Mouse (Mus musculus) heart, embryonic 15.5 days (tissue): ENCODE data around the gene Pih1d3. TPM values are rescaled to one million over a fixed set of nuclear protein-coding genes. Genes with fewer than 3 reads are reported as not detected.

Experiments used
- ATAC-seq: fragments of 200-750 bp; cut with Nextera tagmentation; replicated peaks from 2 replicates; pipeline ENCODE4 v1.8.0; 2017; ENCODE audit warnings: low read depth, moderate TSS enrichment; ENCODE audit not compliant: insufficient number of reproducible peaks, insufficient read depth, low FRiP score
- H3K27ac ChIP-seq: fragments of 300-500 bp; sonication (generic); 2 replicates; pipeline ENCODE4 v1.5.1; 2015; ENCODE audit warnings: mild to moderate bottlenecking, inconsistent platforms
- H3K27me3 ChIP-seq: fragments of 300-500 bp; sonication (generic); 2 replicates; pipeline ENCODE4 v1.6.1; 2015; ENCODE audit warnings: inconsistent platforms
- H3K36me3 ChIP-seq: fragments of 300-500 bp; sonication (generic); 2 replicates; pipeline ENCODE4 v1.6.1; 2015; ENCODE audit warnings: mild to moderate bottlenecking, inconsistent platforms
- H3K4me1 ChIP-seq: fragments of 300-500 bp; sonication (generic); replicated peaks from 2 replicates; pipeline ENCODE4 v1.6.1; 2015; ENCODE audit warnings: inconsistent platforms
- H3K4me2 ChIP-seq: fragments of 300-500 bp; sonication (generic); 2 replicates; pipeline ENCODE4 v1.6.1; 2015; ENCODE audit warnings: inconsistent platforms, mild to moderate bottlenecking, moderate library complexity
- H3K4me3 ChIP-seq: fragments of 300-500 bp; sonication (generic); 2 replicates; pipeline ENCODE4 v1.5.1; 2015; ENCODE audit warnings: mild to moderate bottlenecking, inconsistent platforms
- H3K9ac ChIP-seq: fragments of 300-500 bp; sonication (generic); 2 replicates; pipeline ENCODE4 v1.6.1; 2015; ENCODE audit warnings: mild to moderate bottlenecking, inconsistent platforms
- H3K9me3 ChIP-seq: fragments of 300-500 bp; sonication (generic); replicated peaks from 2 replicates; pipeline ENCODE4 v1.6.1; 2016; ENCODE audit warnings: inconsistent platforms
- WGBS: fragments of 180-500 bp; shearing (Covaris S2); methylation state at CpG from one replicate; pipeline ENCODE4 v1.1.7; 2015; ENCODE audit warnings: mixed read lengths; 5-methylcytosine and 5-hydroxymethylcytosine counted together
- polyA plus RNA-seq: library from polyadenylated mRNA; unstranded; fragments of >200 nt; fragmentation: Nextera tagmentation; extraction: Ambion mirVana; gene quantifications from 2 replicates; pipeline ENCODE4 v1.2.1, GENCODE M21; 2015

Pih1d3 gene
- polyA plus RNA-seq, 1 experiment from 2014 or later, result not detected

GRCm38 (mm10) chr1:31220599-31221250, 1.9 kb upstream of the Pih1d3 start:
- Histone ChIP-seq H3K4me3 (no peak overlapping the region), H3K36me3 (no peaks in the 10 kb centered on the region), H3K9me3 (no peaks in the 10 kb centered on the region), H3K27me3 (no peaks in the 10 kb centered on the region), H3K4me1 (no peaks in the 10 kb centered on the region), H3K9ac (no peak overlapping the region), H3K4me2 (no peak overlapping the region), H3K27ac (no peak overlapping the region)
- ATAC-seq, result no peak
- WGBS, result 84% methylated on average over 4 of the region's 4 CpGs

GRCm38 (mm10) chr1:31233319-31234036, 10.8 kb downstream of the Pih1d3 start:
- no peak overlapping the region for H3K27ac ChIP-seq
- H3K9ac ChIP-seq, result no peak overlapping the region
- no peaks in the 10 kb centered on the region for H3K9me3 ChIP-seq
- H3K4me2 ChIP-seq, result no peak overlapping the region
- H3K4me3 ChIP-seq, result no peak overlapping the region
- H3K36me3 ChIP-seq, result no peaks in the 10 kb centered on the region
- no peaks in the 10 kb centered on the region for H3K4me1 ChIP-seq
- no peak for ATAC-seq
- no peaks in the 10 kb centered on the region for H3K27me3 ChIP-seq

- no peak overlapping the region for H3K4me3 ChIP-seq
- no peaks in the 10 kb centered on the region for H3K4me1 ChIP-seq
- H3K27ac ChIP-seq, result no peak overlapping the region
- no peaks in the 10 kb centered on the region for H3K36me3 ChIP-seq
- 56% methylated on average over 10 of the region's 10 CpGs for WGBS
- H3K27me3 ChIP-seq, result no peaks in the 10 kb centered on the region
- H3K9ac ChIP-seq, result no peak overlapping the region
- no peaks in the 10 kb centered on the region for H3K9me3 ChIP-seq
- ATAC-seq, result no peak; the same call in 1 of the 2 replicates
- no peak overlapping the region for H3K4me2 ChIP-seq
These were observed 37.7 kb downstream of the Pih1d3 start for GRCm38 (mm10) chr1:31260218-31260923.

Other genes with a start within 250 kb of the Pih1d3 start
- gene AC153137.1, start 244.9 kb upstream of the Pih1d3 start, polyA plus RNA-seq, result not detected in 2 replicates
- not detected in 2 replicates for gene Lgsn, start 46.4 kb upstream of the Pih1d3 start, polyA plus RNA-seq
- gene 4931428L18Rik, start 154 bp upstream of the Pih1d3 start, polyA plus RNA-seq, result not detected in 2 replicates